Mouse (Mus musculus): ENCODE measurements at regions not wholly inside any gene's neighbourhood (a gene's known extent, or its start where the extent isn't known, plus 50 kb on each side); places are given as distances from the start of the nearest gene placed in this dataset.

DNA sequence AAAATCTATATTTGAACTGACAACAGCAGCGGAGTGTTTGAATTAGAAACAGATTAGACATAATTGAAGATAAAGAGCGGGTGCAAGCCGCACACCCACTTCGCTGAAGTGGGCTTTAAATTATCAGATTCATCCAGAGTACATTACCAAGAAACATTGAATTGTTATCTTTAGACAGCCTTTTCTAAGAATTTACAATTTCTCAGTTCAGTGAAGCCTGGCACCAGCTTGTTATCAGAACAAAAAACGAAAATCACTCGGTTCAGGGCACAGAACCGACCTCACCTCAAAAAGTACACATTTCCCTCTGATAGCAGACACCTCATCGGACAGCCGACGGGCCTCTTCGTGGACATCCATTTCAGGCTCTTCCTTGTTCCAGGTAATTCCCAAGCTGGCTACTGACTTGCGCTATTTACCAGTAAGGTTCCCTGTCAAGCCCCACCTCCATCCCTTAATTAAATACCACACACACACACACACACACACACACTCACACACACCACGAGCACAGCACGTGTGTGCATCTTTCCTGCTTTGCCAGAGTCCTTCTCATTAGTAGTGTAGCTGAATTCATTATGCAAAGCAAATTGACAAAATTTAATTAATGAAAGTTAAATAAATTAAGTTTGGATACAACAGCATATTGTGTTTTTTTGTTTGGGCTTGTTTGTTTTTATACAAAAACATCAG, 166.8 kb downstream of the Sp3 start:
- DNase-seq (ENCODE audit: low spot score in 2 of 2): no peak

DNA sequence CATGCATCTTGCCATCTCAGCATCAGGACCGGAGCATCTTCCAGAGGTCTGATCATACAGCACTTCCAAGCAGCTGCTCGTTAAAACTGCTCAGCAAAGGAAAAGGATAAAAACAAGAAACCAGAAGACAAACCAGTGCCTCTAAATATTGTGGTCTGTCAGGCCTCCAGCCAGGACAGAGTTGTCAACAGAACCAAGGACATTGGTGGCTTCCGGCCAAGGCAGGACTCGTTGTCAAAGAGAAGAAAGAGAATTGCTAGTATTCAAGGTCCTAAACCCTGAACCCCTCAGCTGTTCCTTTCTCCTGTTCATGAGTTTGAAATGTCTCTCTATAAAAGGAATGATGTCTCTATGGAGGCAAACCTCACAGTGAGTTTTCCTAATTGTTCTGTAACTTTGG, 155.0 kb downstream of the Sp3 start:
- DNase-seq (ENCODE audit: low spot score in 2 of 2): no peak

DNA sequence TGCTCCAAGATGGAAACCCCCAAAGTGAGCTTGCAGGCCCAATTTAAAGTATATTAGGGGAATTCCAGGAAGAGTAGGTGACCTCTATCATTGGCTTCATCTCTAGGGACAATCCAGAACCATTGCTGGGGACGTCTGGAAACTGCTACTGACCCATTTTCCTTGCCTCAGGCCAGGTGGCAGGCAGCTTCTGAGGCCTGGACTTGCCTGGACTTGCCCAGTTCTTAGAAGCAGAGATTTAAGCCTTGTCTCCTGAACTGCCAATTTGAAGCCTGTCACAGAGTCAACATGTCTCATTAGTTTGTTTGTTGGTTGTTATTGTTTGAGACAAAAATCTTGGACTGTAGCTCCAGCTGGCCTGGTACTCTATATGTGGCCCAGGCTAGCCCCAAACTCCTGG, 151.1 kb downstream of the Sp3 start:
- DNase-seq (ENCODE audit: low spot score in 2 of 2): no peak

DNA sequence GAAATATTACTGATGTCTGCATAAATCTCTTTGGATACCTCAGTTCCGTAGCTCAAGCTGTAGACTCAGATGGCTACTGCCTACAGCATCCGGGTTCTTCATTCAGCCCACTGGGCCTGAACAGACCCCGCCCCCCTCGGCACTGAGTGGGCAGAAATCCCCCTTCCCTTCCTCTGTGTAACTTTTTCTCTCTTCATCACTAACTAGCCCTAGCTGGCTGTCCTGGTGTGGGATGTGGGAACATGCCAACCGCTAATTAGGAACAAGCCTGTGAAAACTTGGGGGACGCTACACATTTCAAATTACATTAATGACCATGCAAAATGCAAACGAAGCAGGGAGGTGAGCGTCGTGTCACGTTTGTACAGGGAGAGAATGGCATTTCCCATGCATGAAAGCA, 147.5 kb downstream of the Sp3 start:
- no peak for DNase-seq (ENCODE audit: low spot score in 2 of 2)

DNA sequence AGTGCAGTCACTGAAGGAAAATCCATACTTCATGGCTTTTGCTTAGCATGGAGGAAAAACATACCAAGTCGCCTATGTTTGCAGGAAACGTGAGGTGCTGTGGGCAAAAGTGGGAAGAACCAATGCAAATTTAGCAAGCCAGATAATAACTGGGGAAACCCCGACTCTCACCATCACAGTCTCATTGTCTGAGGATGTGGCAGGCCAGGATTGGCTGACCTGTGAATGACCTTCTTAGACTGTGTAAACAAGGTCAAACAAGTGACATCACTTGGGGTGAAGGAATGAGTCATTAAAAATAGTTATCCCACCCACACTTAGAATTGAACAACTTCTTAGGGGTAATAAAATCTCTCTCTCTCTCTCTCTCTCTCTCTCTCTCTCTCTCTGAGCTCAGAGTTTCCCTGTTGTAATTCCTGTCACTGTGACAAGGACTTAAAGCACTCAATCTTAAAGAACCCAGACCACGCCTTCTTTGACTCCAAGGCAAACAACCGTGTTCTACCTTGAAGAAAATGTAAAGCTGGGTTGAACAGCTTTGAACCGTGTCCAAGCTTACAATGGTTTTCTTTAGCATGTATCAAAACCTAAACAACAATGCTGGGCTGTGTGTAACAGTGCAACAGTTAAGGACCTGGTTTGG, 142.0 kb downstream of the Sp3 start:
- DNase-seq (ENCODE audit: low spot score in 2 of 2): no peak

DNA sequence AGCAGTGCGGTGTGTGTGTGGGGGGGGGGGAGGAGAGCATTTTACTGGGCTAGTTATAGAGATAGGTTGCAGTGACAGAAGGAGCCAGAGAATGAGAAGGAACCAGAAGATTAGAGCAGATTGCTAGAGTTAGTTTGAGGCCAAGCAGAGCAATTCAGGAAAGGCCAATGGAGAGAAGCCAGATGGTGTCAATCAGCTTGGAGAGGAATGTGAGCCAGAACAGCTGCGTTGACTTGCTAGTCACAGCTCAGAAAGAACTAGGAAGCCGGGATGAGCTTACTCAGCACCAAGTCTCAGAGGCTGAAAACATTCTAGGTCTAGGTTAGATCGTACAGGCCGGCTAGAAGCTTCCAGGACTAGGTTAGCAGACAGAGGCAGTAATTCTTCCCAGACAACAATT, 140.6 kb downstream of the Sp3 start:
- DNase-seq (ENCODE audit: low spot score in 2 of 2): no peak

DNA sequence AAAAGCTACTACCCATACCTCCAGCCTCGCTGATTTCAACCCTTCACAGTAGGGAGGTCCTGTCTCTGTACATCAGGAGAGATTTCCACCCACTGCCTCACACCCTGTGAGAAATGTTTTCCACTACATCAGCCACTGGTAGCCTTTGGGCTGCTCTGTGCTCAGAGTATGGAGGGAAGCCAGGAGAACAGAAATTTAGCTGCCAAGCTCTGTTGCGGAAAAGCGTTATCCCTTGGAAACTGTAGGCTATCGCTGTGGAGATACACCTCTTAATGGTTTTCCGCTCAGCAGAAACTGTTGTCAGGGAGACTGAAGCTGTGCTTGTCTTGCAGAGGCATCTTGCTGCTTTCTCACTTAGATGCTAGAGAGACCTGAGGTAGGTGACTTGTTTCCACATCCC, 138.9 kb downstream of the Sp3 start:
- no peak for DNase-seq (ENCODE audit: low spot score in 2 of 2)

DNA sequence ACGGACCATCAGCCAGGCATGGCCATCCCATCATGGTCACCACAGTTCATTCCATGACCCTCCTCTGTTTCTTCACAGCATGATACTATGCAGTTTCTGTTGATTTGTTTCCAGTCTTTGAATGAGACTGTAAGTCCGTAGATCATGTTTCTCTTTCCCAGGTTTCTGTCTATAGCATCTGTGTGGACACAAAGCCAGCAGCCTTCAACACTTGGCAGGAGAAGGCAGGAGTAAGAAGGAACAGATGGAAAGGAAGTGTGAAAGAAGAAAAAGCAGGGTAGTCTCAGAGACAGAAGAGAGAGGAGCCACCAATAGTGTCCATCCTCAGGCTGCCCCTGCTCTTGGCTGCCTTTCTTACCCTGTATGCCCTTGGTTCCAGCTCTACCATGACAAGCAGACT, 136.6 kb downstream of the Sp3 start:
- DNase-seq (ENCODE audit: low spot score in 2 of 2): no peak

DNA sequence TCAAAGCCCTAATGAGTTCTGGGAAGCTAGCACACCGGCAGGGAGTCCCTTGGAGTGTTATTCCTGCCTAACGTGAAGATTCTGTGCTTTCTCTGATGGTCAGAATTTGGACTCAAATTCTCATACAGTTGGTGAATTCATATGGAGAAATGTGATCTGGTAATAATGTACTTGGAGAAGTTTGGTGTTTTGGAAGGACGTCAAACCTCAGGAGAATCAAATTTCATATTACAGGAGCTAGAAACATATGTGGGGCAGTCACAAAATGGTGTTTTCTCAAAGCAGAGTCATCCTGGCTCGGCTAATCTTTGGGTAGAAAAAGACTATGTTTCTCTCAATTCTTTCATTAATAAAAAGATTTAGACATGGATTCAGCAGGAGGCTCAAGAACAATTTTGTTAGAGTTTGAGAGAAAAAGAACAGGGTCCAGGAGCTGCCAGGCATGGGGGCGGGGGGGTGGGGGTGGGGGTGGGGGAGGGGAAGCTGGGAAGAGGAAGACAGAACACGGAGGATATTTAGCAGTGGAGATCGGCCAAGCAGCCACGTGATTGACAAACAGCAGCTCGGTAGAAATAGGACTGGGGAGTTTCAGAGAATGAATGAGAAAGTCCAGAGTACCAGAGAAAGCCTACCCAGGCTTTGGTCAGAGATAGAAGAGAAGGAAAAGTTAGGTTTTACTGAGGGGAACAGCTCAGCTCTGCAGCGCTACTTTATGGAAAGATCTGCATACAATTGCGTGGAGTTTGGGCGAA, 130.6 kb downstream of the Sp3 start:
- no peak for DNase-seq (ENCODE audit: low spot score in 2 of 2)

DNA sequence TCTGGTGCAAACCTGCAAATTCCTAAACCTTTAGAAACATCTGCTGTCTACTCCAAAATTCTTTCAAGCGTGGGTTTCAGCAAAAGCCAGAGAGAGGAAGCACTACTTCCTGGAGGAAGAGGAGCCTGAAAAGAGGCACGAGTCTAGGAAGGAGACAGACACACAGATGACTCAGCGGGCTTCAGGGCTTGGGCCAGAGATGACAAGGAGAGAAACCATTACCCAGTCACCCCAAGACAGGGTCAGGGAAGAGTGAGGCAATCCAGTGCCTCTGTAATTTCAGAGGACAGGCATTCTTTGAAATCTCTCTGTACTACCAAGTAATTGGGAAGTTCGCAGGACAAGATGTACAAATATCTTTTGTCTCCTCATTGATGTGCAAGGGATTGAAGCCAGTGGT, 127.7 kb downstream of the Sp3 start:
- no peak for DNase-seq (ENCODE audit: low spot score in 2 of 2)

DNA sequence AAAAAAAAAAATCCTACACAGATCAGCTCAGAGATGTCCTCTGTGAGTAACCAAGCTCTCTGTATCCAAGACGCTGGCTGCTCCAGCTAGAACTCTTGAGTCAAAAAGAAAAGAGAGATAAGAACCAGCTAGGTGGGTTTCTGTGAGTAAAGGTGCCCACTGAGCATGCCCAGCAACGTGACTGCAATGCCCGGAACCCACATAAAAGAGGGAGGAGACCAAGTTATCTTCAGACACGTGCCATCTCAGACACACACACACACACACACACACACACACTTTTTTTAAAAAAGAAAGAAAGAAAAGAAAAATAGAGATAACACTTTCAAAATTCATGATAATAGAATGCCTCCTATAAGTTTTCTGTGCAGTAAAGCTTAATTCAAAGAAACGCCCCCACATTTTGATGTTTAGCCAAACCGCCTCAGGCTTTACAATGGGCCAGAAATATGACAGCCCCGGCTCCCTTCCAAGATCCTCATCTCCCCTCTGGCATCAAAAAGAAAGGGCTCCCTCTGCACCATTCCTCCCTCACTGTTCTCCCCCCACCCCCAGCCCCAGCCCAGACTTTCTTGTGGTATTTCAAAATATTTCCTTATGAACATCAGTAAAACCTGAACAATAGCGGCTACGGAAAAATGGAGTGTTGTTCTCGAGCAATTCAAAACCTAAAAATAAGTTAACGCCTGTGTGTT, 124.8 kb downstream of the Sp3 start:
- DNase-seq (ENCODE audit: low spot score in 2 of 2): peak in 1 of 2 experiments; percentile 47

DNA sequence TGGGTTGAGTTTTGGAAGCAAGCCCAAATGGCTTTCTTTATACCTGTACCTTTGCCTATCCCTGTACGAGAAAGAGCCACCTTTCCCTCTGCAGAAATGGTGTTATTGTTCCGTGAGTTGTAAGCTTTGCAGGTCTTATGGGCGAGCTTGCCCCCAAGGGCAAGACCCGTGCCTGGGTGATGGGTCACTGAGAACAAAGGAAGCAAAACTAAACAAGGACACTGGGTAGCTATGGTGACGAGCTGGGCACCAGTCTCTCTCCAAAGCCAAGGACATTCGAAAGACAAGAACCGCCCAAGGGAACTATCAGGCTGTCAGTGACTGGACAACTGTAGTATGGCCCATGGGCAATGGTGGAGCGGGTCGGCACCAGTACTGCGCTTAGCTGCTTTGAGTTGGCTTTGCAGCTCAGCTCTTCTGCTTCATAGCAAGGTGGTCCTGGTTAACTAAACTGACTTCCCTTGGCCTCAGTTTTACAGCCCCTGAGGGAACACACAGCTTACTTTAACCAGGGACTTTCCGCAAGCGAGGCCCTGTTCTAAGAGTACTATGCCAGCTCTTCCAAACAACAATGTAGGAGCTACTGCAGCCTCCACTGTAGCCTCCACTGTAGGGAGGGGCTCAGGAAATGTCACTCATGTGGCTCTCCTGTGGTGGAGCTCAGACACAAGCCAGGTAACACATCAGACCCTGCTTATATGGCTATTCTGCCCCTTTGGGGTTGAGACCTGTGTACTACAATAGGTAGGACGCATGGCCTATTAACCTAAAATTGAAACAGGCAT, 124.1 kb downstream of the Sp3 start:
- DNase-seq (ENCODE audit: low spot score in 2 of 2): no peak

DNA sequence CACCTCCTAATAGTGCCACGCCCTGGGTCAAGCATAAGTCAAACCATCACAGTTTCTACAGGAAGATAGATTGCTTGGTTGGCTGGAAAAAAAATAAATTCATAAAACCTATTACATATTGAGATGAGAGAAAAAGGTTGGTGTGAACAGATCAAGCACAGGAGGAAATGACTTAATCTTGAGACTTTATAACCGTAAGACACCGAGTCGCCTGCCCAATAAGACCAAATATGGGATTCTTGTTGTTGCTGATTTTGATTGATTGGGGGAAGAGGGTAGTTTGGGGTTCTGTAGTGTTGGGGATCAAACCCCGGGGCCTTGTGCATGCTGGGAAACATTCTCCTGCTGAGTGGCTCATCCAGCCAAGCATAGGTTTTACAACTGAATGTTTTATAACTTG, 122.9 kb downstream of the Sp3 start:
- DNase-seq (ENCODE audit: low spot score in 2 of 2): no peak

DNA sequence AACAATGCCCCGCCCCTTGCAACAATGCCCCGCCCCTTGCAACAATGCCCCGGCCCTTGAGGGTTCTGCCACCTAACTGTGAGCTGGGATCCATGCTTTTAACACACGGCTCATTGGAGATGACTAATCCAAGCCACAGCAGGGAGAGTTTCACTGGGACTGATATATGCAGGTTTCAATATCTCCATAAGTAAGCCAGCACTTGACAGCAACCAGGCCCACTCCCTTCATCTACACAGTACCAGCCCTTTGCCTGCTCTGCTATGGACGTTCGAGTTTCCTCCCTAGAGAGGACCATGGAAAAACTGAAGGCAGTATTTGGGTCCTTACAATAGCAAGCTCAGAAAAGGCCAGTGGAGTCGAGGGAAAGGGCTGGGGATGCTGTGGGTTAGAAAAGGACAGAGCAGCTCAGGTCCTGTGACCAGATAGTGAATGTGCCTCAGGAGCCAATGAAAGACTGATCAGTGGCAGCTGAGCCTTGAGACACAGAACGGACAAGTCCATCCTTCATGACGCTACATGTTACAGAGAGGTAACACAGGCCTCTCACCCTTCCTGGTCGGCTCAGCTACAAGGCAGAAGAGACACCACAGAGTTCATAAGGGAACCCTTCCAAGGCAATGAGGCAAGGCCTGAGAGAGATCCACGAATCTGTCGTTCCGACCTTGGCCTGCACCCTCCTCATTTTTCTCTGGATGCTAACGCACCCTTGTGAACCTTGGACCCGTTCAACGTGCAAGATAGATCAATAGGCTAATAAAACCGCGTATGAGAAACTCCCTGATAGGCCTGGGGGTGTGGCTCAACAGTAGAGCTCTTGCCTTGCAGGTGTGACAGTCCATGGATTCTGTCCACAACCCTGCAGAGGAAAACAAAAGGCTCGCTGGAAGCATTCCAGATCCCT, 114.5 kb downstream of the Sp3 start:
- DNase-seq (ENCODE audit: low spot score in 2 of 2): no peak

DNA sequence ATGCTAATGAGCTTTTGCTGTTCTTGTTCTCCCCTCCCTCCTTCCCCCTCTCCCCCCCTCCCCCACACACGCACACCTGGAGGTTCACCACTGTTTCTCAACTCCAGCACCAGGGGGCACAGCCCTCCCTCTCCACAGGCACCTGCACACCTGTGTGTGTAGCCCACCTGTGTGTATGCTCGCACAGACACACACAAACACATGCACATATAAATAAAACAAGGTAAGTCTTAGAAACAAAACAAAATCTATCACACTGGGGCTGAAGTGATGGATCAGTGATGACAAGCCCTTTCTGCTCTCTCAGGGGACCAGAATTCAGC, 113.9 kb downstream of the Sp3 start:
- no peak for DNase-seq (ENCODE audit: low spot score in 2 of 2)

DNA sequence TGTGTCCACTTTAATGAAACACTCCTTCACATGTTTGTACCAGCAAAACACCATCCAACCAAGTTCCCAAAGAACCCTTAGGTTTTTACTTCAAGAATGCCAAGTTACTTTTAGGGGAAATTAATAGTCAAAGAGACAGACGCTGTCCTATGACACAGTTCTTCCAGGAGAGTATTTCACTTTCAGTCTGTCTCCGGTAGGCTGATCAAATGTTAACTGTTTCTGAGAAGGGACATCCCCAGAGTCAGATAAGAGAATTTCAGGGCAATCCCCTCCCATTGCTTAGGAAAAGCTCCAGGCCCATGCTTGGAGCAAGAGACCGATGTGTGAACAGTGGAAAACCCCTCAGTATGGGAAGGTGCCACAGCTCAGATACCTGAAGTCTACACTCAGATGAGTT, 112.1 kb downstream of the Sp3 start:
- no peak for DNase-seq (ENCODE audit: low spot score in 2 of 2)

DNA sequence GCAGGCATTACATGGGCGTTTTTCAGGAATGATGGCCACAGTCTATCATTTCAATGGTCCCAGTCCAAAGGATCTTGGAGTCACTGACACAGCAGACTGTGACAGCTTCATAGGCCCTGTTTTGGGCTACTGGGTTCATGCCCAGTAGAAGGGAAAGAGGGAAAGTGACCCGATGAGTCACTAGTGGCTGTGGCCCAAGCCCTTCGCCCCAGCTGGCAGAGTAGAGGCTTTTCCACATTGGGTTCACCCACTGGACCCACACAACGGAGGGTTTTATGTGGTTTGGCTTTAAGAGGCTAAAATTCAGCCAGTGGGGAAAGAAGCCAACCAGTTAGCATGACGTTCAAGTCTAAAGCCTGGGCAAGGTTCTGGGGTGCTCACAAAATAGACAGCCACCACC, 108.4 kb downstream of the Sp3 start:
- DNase-seq (ENCODE audit: low spot score in 2 of 2): peak in 1 of 2 experiments; percentile 21

DNA sequence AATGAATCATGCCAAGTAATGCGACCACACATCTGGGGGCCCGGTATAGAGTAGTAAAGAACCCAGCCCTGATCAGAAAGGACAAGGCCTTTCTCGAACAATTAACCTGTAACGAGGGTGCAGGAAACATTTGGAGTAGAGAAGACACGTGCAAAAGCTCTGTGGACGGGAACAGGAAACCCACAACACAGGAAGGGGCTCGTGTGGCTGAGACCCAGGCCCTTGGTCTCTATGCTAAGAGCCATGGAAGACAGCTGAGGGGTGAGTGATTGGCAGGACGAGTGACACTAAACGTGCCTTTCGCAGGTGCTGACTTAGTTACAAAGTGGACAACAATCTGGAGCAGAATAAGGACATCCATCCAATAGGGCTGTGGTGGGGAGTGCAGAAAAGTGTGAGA, 106.3 kb downstream of the Sp3 start:
- DNase-seq (ENCODE audit: low spot score in 2 of 2): no peak

DNA sequence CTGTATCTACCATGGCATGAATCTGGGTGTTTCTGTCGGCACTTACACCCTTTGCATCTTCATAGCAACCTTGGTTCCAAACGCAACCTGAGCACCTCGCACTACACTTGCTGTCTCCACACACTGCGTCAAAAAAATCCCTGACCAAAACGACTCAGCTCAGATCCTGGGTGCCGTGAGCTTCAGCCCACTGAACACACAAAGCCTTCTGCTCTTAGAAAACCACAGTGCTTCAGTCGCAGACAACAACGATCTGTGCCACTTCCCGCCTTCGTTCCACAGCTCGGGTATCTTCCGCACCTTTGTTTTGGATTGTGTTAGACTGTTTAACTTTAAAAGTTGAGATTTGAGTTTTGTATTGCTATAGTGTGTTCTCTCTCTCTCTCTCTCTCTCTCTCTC, 105.7 kb downstream of the Sp3 start:
- DNase-seq (ENCODE audit: low spot score in 2 of 2): no peak

DNA sequence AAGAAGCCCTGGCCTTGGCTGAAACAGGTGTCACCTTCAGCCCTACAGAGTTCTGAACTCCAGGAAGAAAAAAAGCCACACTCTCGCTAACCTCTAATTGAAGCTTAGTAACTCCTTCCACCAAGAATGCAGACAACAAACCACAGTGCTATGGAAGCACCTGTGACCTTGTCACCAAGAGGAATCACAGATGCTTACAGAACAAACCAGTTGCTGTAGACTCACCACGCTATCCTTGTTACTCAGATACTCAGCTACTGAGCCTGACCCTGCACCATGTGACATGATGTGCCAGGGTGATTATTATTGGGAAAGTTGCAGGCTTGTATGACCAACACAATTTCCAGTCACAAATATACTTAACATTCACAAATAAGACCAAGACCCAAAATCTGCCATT, 104.6 kb downstream of the Sp3 start:
- DNase-seq (ENCODE audit: low spot score in 2 of 2): no peak

DNA sequence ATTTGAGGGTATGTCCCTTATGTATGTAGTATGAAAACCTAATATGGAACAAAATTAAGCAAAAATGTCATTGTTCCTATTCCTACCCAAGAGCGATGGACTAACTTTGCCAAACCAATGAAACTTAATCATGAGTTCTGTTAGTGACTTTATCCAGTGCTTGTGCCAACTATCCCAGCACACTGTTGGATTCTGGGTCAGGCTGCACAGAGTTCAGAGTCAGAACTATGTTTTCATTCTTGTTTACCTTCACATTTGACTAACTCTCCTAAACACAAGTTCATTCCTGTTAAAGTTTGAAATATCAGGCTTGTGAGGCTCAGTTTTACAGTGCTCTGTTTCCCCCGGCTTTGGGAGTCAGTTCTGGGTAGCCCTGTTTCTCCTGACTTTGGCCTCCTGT, 100.2 kb downstream of the Sp3 start:
- no peak for DNase-seq (ENCODE audit: low spot score in 2 of 2)

Data from cerebellum, postnatal 4 days (tissue).